Mouse (Mus musculus) liver, adult 2 months (tissue): ENCODE measurements around the gene Kmt5b.

Experiments used
- CTCF ChIP-seq: fragments of 200-500 bp; IDR thresholded peaks from 2 replicates; pipeline ENCODE4 v1.5.1; 2011; ENCODE audit warnings: low read depth, low read length, control low read depth
- POLR2A ChIP-seq: fragments of 200-500 bp; IDR thresholded peaks from 2 replicates; pipeline ENCODE4 v1.6.1; 2011; ENCODE audit warnings: low read length, control low read depth; ENCODE audit not compliant: insufficient read depth; ENCODE audit errors: extremely low read depth

DNA sequence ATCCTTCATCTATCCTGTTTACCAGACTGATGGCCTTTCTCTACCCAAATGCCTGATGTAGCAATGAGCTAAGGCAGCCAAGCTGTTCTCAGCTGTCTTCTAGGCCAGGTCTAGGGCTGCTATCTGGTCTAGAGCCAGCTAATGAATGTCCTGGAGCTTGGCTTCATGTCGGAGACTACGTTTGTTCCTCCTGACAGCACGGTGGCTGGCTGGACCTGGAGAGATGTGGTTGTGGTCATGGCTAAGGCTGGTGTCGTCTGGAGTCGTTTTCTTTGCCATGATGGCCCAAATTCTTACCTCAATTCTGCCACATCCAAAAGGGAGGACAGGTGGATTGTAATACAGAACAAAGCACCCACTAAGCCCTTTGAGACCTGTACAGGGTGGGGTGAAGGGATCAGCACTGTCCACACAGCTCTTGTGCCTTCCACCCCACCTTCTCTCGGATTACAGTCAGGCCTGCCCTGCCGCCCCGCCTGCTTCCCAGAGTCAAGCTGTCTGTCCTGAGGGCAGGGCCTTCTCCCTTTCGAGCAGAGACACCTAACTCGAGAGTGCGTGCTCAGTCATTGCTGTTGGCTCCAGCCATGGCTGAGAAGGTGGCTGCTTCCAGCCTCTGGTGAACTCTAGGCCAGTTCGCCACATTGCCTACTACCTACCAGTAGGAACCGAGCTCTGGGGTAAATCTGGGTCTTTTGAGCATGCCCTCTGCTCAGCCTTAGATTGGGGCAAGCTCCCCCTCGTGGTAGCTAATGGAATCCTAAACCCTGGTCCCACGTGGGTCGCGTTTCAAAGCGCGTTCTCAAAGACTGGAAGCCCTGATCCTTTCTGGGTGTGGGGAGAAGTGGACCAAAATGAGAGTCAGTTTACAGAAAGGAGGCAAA lies 48.5 kb upstream of the Kmt5b start:
- peak; percentile 87 for TF ChIP-seq CTCF
- TF ChIP-seq POLR2A: no peak
